Mouse (Mus musculus) monocyte, adult 2 months (primary cell): ENCODE measurements around the gene Secisbp2.
"Not testable (repeated sequence)": the region's sequence is repeated elsewhere in the genome, so short reads cannot be mapped to it uniquely, and the experiment has no call there.

ENCODE experiments used
- DNase-seq, 2 experiments: peaks; one replicate each; pipeline ENCODE4 v3.0.0; 2022; ENCODE audit warnings: low spot score in 2 of 2, low read depth in 1 of 2

The Secisbp2 gene

GRCm38 (mm10) chr13:51651408-51652064 lies at the start of gene Secisbp2:
Gene Secisbp2, plus strand, starts transcription at chr13:51651697.
- peak; percentile 82 to 88 for DNase-seq

- no peak for DNase-seq
Measured at GRCm38 (mm10) chr13:51602764-51603163, 48.7 kb upstream of the Secisbp2 start.

- no peak for DNase-seq
Measured at GRCm38 (mm10) chr13:51603221-51603893, 48.1 kb upstream of the Secisbp2 start.

GRCm38 (mm10) chr13:51603894-51604244 lies 47.6 kb upstream of the Secisbp2 start:
- DNase-seq, result no peak

GRCm38 (mm10) chr13:51609231-51609630 lies 42.3 kb upstream of the Secisbp2 start:
- DNase-seq, result no peak

GRCm38 (mm10) chr13:51611060-51611459 lies 40.4 kb upstream of the Secisbp2 start:
- DNase-seq, result no peak

GRCm38 (mm10) chr13:51611500-51611899 lies 40.0 kb upstream of the Secisbp2 start:
- DNase-seq, result no peak

GRCm38 (mm10) chr13:51615815-51616214 lies 35.7 kb upstream of the Secisbp2 start:
- no peak for DNase-seq

GRCm38 (mm10) chr13:51616417-51617044 lies 35.0 kb upstream of the Secisbp2 start:
- no peak for DNase-seq

GRCm38 (mm10) chr13:51617306-51617705 lies 34.2 kb upstream of the Secisbp2 start:
- DNase-seq, result no peak

- DNase-seq, result no peak
Measured at GRCm38 (mm10) chr13:51617861-51618260, 33.6 kb upstream of the Secisbp2 start.

- DNase-seq, result no peak
Measured at GRCm38 (mm10) chr13:51618602-51619001, 32.9 kb upstream of the Secisbp2 start.

- no peak for DNase-seq
Measured at GRCm38 (mm10) chr13:51622626-51623025, 28.9 kb upstream of the Secisbp2 start.

GRCm38 (mm10) chr13:51623678-51624077 lies 27.8 kb upstream of the Secisbp2 start:
- DNase-seq, result no peak

- no peak for DNase-seq
Measured at GRCm38 (mm10) chr13:51628273-51628848, 23.1 kb upstream of the Secisbp2 start.

- no peak for DNase-seq
Measured at GRCm38 (mm10) chr13:51631354-51631992, 20.0 kb upstream of the Secisbp2 start.

- DNase-seq, result no peak
Measured at GRCm38 (mm10) chr13:51632560-51633218, 18.8 kb upstream of the Secisbp2 start.

- DNase-seq, result not testable (repeated sequence)
Measured at GRCm38 (mm10) chr13:51635384-51635783, 16.1 kb upstream of the Secisbp2 start.

- peak in 1 of 2 experiments; percentile 30 for DNase-seq
Measured at GRCm38 (mm10) chr13:51638958-51639357, 12.5 kb upstream of the Secisbp2 start.

GRCm38 (mm10) chr13:51641424-51641823 lies 10.1 kb upstream of the Secisbp2 start:
- DNase-seq, result no peak
